Mouse (Mus musculus) lung, postnatal 14 days (tissue): ENCODE results near the gene Cxcl14.

ENCODE experiments used
- DNase-seq: peaks from one replicate; pipeline ENCODE4 v3.0.0; 2021

Gene Cxcl14

GRCm38 (mm10) chr13:56288601-56289000, 7.8 kb downstream of the Cxcl14 start:
- no peak for DNase-seq

- DNase-seq, result no peak
Measured at GRCm38 (mm10) chr13:56287091-56287490, 9.3 kb downstream of the Cxcl14 start.

GRCm38 (mm10) chr13:56283321-56283720, 13.0 kb downstream of the Cxcl14 start:
- no peak for DNase-seq

GRCm38 (mm10) chr13:56280356-56280755, 16.0 kb downstream of the Cxcl14 start:
- no peak for DNase-seq

- peak; percentile 85 for DNase-seq
Measured at GRCm38 (mm10) chr13:56279439-56279838, 16.9 kb downstream of the Cxcl14 start.

GRCm38 (mm10) chr13:56275171-56275570, 21.2 kb downstream of the Cxcl14 start:
- DNase-seq, result no peak

GRCm38 (mm10) chr13:56270124-56270523, 26.2 kb downstream of the Cxcl14 start:
- DNase-seq, result no peak

GRCm38 (mm10) chr13:56267396-56267795, 29.0 kb downstream of the Cxcl14 start:
- DNase-seq, result no peak

- peak; percentile 44 for DNase-seq
Measured at GRCm38 (mm10) chr13:56266435-56266834, 29.9 kb downstream of the Cxcl14 start.

GRCm38 (mm10) chr13:56265661-56266060, 30.7 kb downstream of the Cxcl14 start:
- no peak for DNase-seq

- DNase-seq, result no peak
Measured at GRCm38 (mm10) chr13:56262269-56262668, 34.1 kb downstream of the Cxcl14 start.

- DNase-seq, result no peak
Measured at GRCm38 (mm10) chr13:56260344-56260780, 36.0 kb downstream of the Cxcl14 start.

GRCm38 (mm10) chr13:56259926-56260250, 36.5 kb downstream of the Cxcl14 start:
- no peak for DNase-seq

- no peak for DNase-seq
Measured at GRCm38 (mm10) chr13:56259021-56259925, 37.1 kb downstream of the Cxcl14 start.

GRCm38 (mm10) chr13:56258196-56259020, 37.9 kb downstream of the Cxcl14 start:
- DNase-seq, result no peak

GRCm38 (mm10) chr13:56257469-56258153, 38.7 kb downstream of the Cxcl14 start:
- no peak for DNase-seq

GRCm38 (mm10) chr13:56256716-56257299, 39.5 kb downstream of the Cxcl14 start:
- no peak for DNase-seq

GRCm38 (mm10) chr13:56253379-56253778, 43.0 kb downstream of the Cxcl14 start:
- DNase-seq, result no peak

- DNase-seq, result no peak
Measured at GRCm38 (mm10) chr13:56252783-56253182, 43.6 kb downstream of the Cxcl14 start.

- no peak for DNase-seq
Measured at GRCm38 (mm10) chr13:56251924-56252619, 44.3 kb downstream of the Cxcl14 start, which contains the start of gene Neurog1. Neurog1 (minus strand) TSS chr13:56252163.

GRCm38 (mm10) chr13:56251176-56251923, 45.0 kb downstream of the Cxcl14 start:
- no peak for DNase-seq
